ENCODE assay signal across 8 mouse cellular contexts in genomic region chr7:44868465-44868864, GRCm38 (mm10). TPM values are rescaled to one million over a fixed set of nuclear protein-coding genes. Genes with fewer than 3 reads are reported as not detected.
DNase-seq lines count a peak whose midpoint lies in the region; ATAC-seq lines count a peak whose summit lies in the region.

No protein-coding gene starts in this region.

- H3K9me3 ChIP-seq in embryonic facial prominence, embryonic 11.5 days (replicated peaks; ENCODE audit: control insufficient read depth, low read length), result no peaks in the 10 kb centered on the region
- no peaks in the 10 kb centered on the region for H3K9me3 ChIP-seq in intestine, embryonic 15.5 days
- H3K9me3 ChIP-seq in lung, embryonic 15.5 days, result no peaks in the 10 kb centered on the region

- H3K27me3 ChIP-seq in embryonic facial prominence, embryonic 11.5 days (ENCODE audit: control insufficient read depth, insufficient read depth, low read length), result no peaks in the 10 kb centered on the region
- no peaks in the 10 kb centered on the region for H3K27me3 ChIP-seq in intestine, embryonic 15.5 days (replicated peaks)
- no peaks in the 10 kb centered on the region for H3K27me3 ChIP-seq in lung, embryonic 15.5 days

- peak overlapping the region; percentile 90 for H3K4me2 ChIP-seq in embryonic facial prominence, embryonic 11.5 days (ENCODE audit: low read depth, low read length)
- H3K4me2 ChIP-seq in intestine, embryonic 15.5 days (replicated peaks), result peak overlapping the region; percentile 66
- H3K4me2 ChIP-seq in lung, embryonic 15.5 days, result peak overlapping the region; percentile 71

- ATAC-seq in embryonic facial prominence, embryonic 11.5 days (replicated peaks; ENCODE audit: insufficient number of reproducible peaks, low FRiP score, low TSS enrichment, low read depth), result no peak
- ATAC-seq in intestine, embryonic 15.5 days, result 0 out of 2 replicates have a peak, but pooled peaks have one; percentile 3
- ATAC-seq in lung, embryonic 15.5 days (ENCODE audit: borderline replicate concordance, extremely low read depth, low FRiP score, low TSS enrichment), result no peak
- no peak for ATAC-seq in megakaryocyte progenitor cell, adult 5-6 weeks (replicated peaks; ENCODE audit: poor library complexity)

- no peak overlapping the region for H3K27ac ChIP-seq in embryonic facial prominence, embryonic 11.5 days (replicated peaks; ENCODE audit: low read depth, low read length)
- H3K27ac ChIP-seq in intestine, embryonic 15.5 days, result peak overlapping the region; percentile 100
- peak overlapping the region; percentile 100 for H3K27ac ChIP-seq in lung, embryonic 15.5 days

- peaks cover 6% of the 10 kb centered on the region; the same call in 1 of the 2 replicates for H3K4me1 ChIP-seq in embryonic facial prominence, embryonic 11.5 days (ENCODE audit: control insufficient read depth, insufficient read depth, low read length)
- H3K4me1 ChIP-seq in intestine, embryonic 15.5 days (replicated peaks), result peaks cover 48% of the 10 kb centered on the region
- H3K4me1 ChIP-seq in lung, embryonic 15.5 days, result peaks cover 53% of the 10 kb centered on the region

- WGBS in embryonic facial prominence, embryonic 11.5 days, result 7% methylated on average over 16 of the region's 16 CpGs
- 5% methylated on average over 16 of the region's 16 CpGs for WGBS in intestine, embryonic 15.5 days
- WGBS in lung, embryonic 15.5 days, result 5% methylated on average over 16 of the region's 16 CpGs

- H3K9ac ChIP-seq in embryonic facial prominence, embryonic 11.5 days (replicated peaks; ENCODE audit: low read length), result peak overlapping the region; percentile 99
- H3K9ac ChIP-seq in intestine, embryonic 15.5 days, result peak overlapping the region; percentile 96
- peak overlapping the region; percentile 100 for H3K9ac ChIP-seq in lung, embryonic 15.5 days

- peaks cover 9% of the 10 kb centered on the region for H3K36me3 ChIP-seq in embryonic facial prominence, embryonic 11.5 days (replicated peaks; ENCODE audit: control insufficient read depth, insufficient read depth, low read depth, low read length)
- peaks cover 18% of the 10 kb centered on the region for H3K36me3 ChIP-seq in intestine, embryonic 15.5 days
- H3K36me3 ChIP-seq in lung, embryonic 15.5 days, result peaks cover 22% of the 10 kb centered on the region

- peak overlapping the region; percentile 97 for H3K4me3 ChIP-seq in embryonic facial prominence, embryonic 11.5 days (ENCODE audit: low read depth, low read length)
- H3K4me3 ChIP-seq in intestine, embryonic 15.5 days (replicated peaks), result peak overlapping the region; percentile 96
- H3K4me3 ChIP-seq in lung, embryonic 15.5 days, result peak overlapping the region; percentile 99

- DNase-seq in cerebellum, postnatal 10 days, result peak; percentile 28 to 36
- DNase-seq in cerebellum, adult 9-10 months, result no peak
- DNase-seq in embryonic facial prominence, embryonic 11.5 days (ENCODE audit: low spot score), result no peak
- no peak for DNase-seq in frontal cortex, adult 2 months (ENCODE audit: extremely low spot score in 1 of 2, low spot score in 1 of 2)
- DNase-seq in layer of hippocampus, adult 9-10 months (ENCODE audit: low spot score), result no peak

RNA-seq across cellular contexts. Expression of gene Ptov1, which starts 1.1 kb away (rescaled TPM):
- 350 and 370 TPM in 2 replicates for polyA plus RNA-seq in embryonic facial prominence, embryonic 11.5 days (2014; fragmentation: Nextera tagmentation; extraction: Ambion mirVana)
- 239 and 253 TPM in 2 replicates for polyA plus RNA-seq in intestine, embryonic 15.5 days (2015; fragmentation: Nextera tagmentation; extraction: Ambion mirVana)
- polyA plus RNA-seq in lung, embryonic 15.5 days (2015; fragmentation: Nextera tagmentation; extraction: Ambion mirVana), result 371 and 398 TPM in 2 replicates
- 55.3 and 63.9 TPM in 2 replicates for total RNA-seq in megakaryocyte progenitor cell, adult 5-6 weeks (2015)
- 25.5 and 41.5 TPM in 2 replicates for total RNA-seq in megakaryocyte progenitor cell, adult 5-6 weeks (2017)
- polyA plus RNA-seq in frontal cortex, adult 2 months (2012; rRNA removed), result 408 and 469 TPM in 2 replicates

RNA-seq across cellular contexts. Expression of gene Pnkp, which starts 11.5 kb away (rescaled TPM):
- polyA plus RNA-seq in embryonic facial prominence, embryonic 11.5 days (2014; fragmentation: Nextera tagmentation; extraction: Ambion mirVana), result 21.6 and 25.3 TPM in 2 replicates
- polyA plus RNA-seq in intestine, embryonic 15.5 days (2015; fragmentation: Nextera tagmentation; extraction: Ambion mirVana), result 25.9 and 29.0 TPM in 2 replicates
- polyA plus RNA-seq in lung, embryonic 15.5 days (2015; fragmentation: Nextera tagmentation; extraction: Ambion mirVana), result 37.6 and 37.9 TPM in 2 replicates
- total RNA-seq in megakaryocyte progenitor cell, adult 5-6 weeks (2015), result 43.4 and 49.9 TPM in 2 replicates
- total RNA-seq in megakaryocyte progenitor cell, adult 5-6 weeks (2017), result 60.7 and 69.8 TPM in 2 replicates
- polyA plus RNA-seq in frontal cortex, adult 2 months (2012; rRNA removed), result 42.3 and 44.9 TPM in 2 replicates

RNA-seq across cellular contexts. Expression of gene Tbc1d17, which starts 19.6 kb away (rescaled TPM):
- polyA plus RNA-seq in embryonic facial prominence, embryonic 11.5 days (2014; fragmentation: Nextera tagmentation; extraction: Ambion mirVana), result 55.1 and 75.1 TPM in 2 replicates
- 71.0 and 71.3 TPM in 2 replicates for polyA plus RNA-seq in intestine, embryonic 15.5 days (2015; fragmentation: Nextera tagmentation; extraction: Ambion mirVana)
- polyA plus RNA-seq in lung, embryonic 15.5 days (2015; fragmentation: Nextera tagmentation; extraction: Ambion mirVana), result 71.3 and 74.4 TPM in 2 replicates
- 15.2 and 19.2 TPM in 2 replicates for total RNA-seq in megakaryocyte progenitor cell, adult 5-6 weeks (2015)
- total RNA-seq in megakaryocyte progenitor cell, adult 5-6 weeks (2017), result 13.6 and 13.8 TPM in 2 replicates
- polyA plus RNA-seq in frontal cortex, adult 2 months (2012; rRNA removed), result 84.3 and 106 TPM in 2 replicates

RNA-seq across cellular contexts. Expression of gene Akt1s1, which starts 19.7 kb away (rescaled TPM):
- 32.4 and 42.5 TPM in 2 replicates for polyA plus RNA-seq in embryonic facial prominence, embryonic 11.5 days (2014; fragmentation: Nextera tagmentation; extraction: Ambion mirVana)
- 112 and 116 TPM in 2 replicates for polyA plus RNA-seq in intestine, embryonic 15.5 days (2015; fragmentation: Nextera tagmentation; extraction: Ambion mirVana)
- polyA plus RNA-seq in lung, embryonic 15.5 days (2015; fragmentation: Nextera tagmentation; extraction: Ambion mirVana), result 109 and 111 TPM in 2 replicates
- 8.0 and 10.4 TPM in 2 replicates for total RNA-seq in megakaryocyte progenitor cell, adult 5-6 weeks (2015)
- total RNA-seq in megakaryocyte progenitor cell, adult 5-6 weeks (2017), result 23.9 and 24.9 TPM in 2 replicates
- 87.0 and 108 TPM in 2 replicates for polyA plus RNA-seq in frontal cortex, adult 2 months (2012; rRNA removed)

RNA-seq across cellular contexts. Expression of gene Med25, which starts 24.0 kb away (rescaled TPM):
- polyA plus RNA-seq in embryonic facial prominence, embryonic 11.5 days (2014; fragmentation: Nextera tagmentation; extraction: Ambion mirVana), result 44.5 and 50.3 TPM in 2 replicates
- polyA plus RNA-seq in intestine, embryonic 15.5 days (2015; fragmentation: Nextera tagmentation; extraction: Ambion mirVana), result 88.2 and 91.8 TPM in 2 replicates
- 93.5 and 97.7 TPM in 2 replicates for polyA plus RNA-seq in lung, embryonic 15.5 days (2015; fragmentation: Nextera tagmentation; extraction: Ambion mirVana)
- 26.0 and 36.8 TPM in 2 replicates for total RNA-seq in megakaryocyte progenitor cell, adult 5-6 weeks (2015)
- 11.4 and 14.5 TPM in 2 replicates for total RNA-seq in megakaryocyte progenitor cell, adult 5-6 weeks (2017)
- polyA plus RNA-seq in frontal cortex, adult 2 months (2012; rRNA removed), result 123 and 130 TPM in 2 replicates

Comparison
In these comparisons a context has a peak if more than half of its experiments do, and no peak if none do; other contexts are left out.
1. DNase-seq: peak in cerebellum, postnatal 10 days (2 of 2); none in cerebellum, adult 9-10 months (single experiment), embryonic facial prominence, embryonic 11.5 days (single experiment), frontal cortex, adult 2 months (0 of 2) and layer of hippocampus, adult 9-10 months (single experiment).
2. Peak in every context shown above with its lines, with median percentiles within 50 percentile points of each other: H3K4me2 ChIP-seq, H3K4me3 ChIP-seq and H3K9ac ChIP-seq.